Mouse (Mus musculus): ENCODE results near the gene Krt18. TPM values are rescaled to one million over a fixed set of nuclear protein-coding genes. Genes with fewer than 3 reads are reported as not detected.

The Krt18 gene
- polyA plus RNA-seq, 1 experiment from 2014 or later = 26.8 TPM

GRCm38 (mm10) chr15:102016096-102016495, 11.9 kb upstream of the Krt18 start:
- DNase-seq (ENCODE audit: low spot score) (no peak), ATAC-seq (ENCODE audit: insufficient number of reproducible peaks, low FRiP score, low TSS enrichment, low read depth) (no peak)
- Histone ChIP-seq H3K4me1 (ENCODE audit: control insufficient read depth, insufficient read depth, low read length) (no peaks in the 10 kb centered on the region), H3K27me3 (ENCODE audit: control insufficient read depth, insufficient read depth, low read length) (no peaks in the 10 kb centered on the region), H3K9ac (ENCODE audit: low read length) (no peak overlapping the region), H3K36me3 (ENCODE audit: control insufficient read depth, insufficient read depth, low read length) (no peaks in the 10 kb centered on the region), H3K9me3 (ENCODE audit: control insufficient read depth, low read length) (no peaks in the 10 kb centered on the region), H3K4me3 (ENCODE audit: low read depth, low read length) (no peak overlapping the region), H3K27ac (replicated peaks; ENCODE audit: low read depth, low read length) (no peak overlapping the region), H3K4me2 (ENCODE audit: low read depth, severe bottlenecking) (no peak overlapping the region)
- 3% methylated on average over 3 of the region's 3 CpGs for WGBS

GRCm38 (mm10) chr15:102016787-102017186, 11.2 kb upstream of the Krt18 start:
- H3K27me3 ChIP-seq (ENCODE audit: control insufficient read depth, insufficient read depth, low read length) = no peaks in the 10 kb centered on the region
- ATAC-seq (ENCODE audit: insufficient number of reproducible peaks, low FRiP score, low TSS enrichment, low read depth) (no peak), DNase-seq (ENCODE audit: low spot score) (no peak)
- H3K9ac ChIP-seq (ENCODE audit: low read length) = no peak overlapping the region
- no peaks in the 10 kb centered on the region for H3K9me3 ChIP-seq (ENCODE audit: control insufficient read depth, low read length)
- 11% methylated on average over 7 of the region's 7 CpGs for WGBS
- no peaks in the 10 kb centered on the region for H3K36me3 ChIP-seq (ENCODE audit: control insufficient read depth, insufficient read depth, low read length)
- no peak overlapping the region for H3K4me2 ChIP-seq (ENCODE audit: low read depth, severe bottlenecking)
- no peak overlapping the region for H3K4me3 ChIP-seq (ENCODE audit: low read depth, low read length)
- H3K27ac ChIP-seq (replicated peaks; ENCODE audit: low read depth, low read length) = no peak overlapping the region
- H3K4me1 ChIP-seq (ENCODE audit: control insufficient read depth, insufficient read depth, low read length) = no peaks in the 10 kb centered on the region

GRCm38 (mm10) chr15:102017918-102018463, 10.0 kb upstream of the Krt18 start:
- ATAC-seq (ENCODE audit: insufficient number of reproducible peaks, low FRiP score, low TSS enrichment, low read depth) (no peak), DNase-seq (ENCODE audit: low spot score) (peak; percentile 48)

GRCm38 (mm10) chr15:102022481-102022880, 5.5 kb upstream of the Krt18 start:
- Histone ChIP-seq H3K9ac (ENCODE audit: low read length) (no peak overlapping the region), H3K4me2 (ENCODE audit: low read depth, severe bottlenecking) (no peak overlapping the region), H3K27ac (replicated peaks; ENCODE audit: low read depth, low read length) (no peak overlapping the region), H3K4me3 (ENCODE audit: low read depth, low read length) (no peak overlapping the region), H3K27me3 (ENCODE audit: control insufficient read depth, insufficient read depth, low read length) (peaks cover 23% of the 10 kb centered on the region), H3K36me3 (ENCODE audit: control insufficient read depth, insufficient read depth, low read length) (no peaks in the 10 kb centered on the region), H3K9me3 (ENCODE audit: control insufficient read depth, low read length) (no peaks in the 10 kb centered on the region), H3K4me1 (ENCODE audit: control insufficient read depth, insufficient read depth, low read length) (peaks cover 7% of the 10 kb centered on the region)
- 23% methylated on average over 8 of the region's 8 CpGs for whole genome bisulfite sequencing
- DNase-seq (ENCODE audit: low spot score) (no peak), ATAC-seq (ENCODE audit: insufficient number of reproducible peaks, low FRiP score, low TSS enrichment, low read depth) (no peak)

More at GRCm38 (mm10) chr15:102017918-102018463, 10.0 kb upstream of the Krt18 start:
- Histone ChIP-seq H3K4me2 (ENCODE audit: low read depth, severe bottlenecking) (no peak overlapping the region), H3K36me3 (ENCODE audit: control insufficient read depth, insufficient read depth, low read length) (no peaks in the 10 kb centered on the region), H3K27ac (replicated peaks; ENCODE audit: low read depth, low read length) (no peak overlapping the region), H3K9ac (ENCODE audit: low read length) (no peak overlapping the region), H3K4me1 (ENCODE audit: control insufficient read depth, insufficient read depth, low read length) (no peaks in the 10 kb centered on the region), H3K4me3 (ENCODE audit: low read depth, low read length) (no peak overlapping the region), H3K27me3 (ENCODE audit: control insufficient read depth, insufficient read depth, low read length) (no peaks in the 10 kb centered on the region), H3K9me3 (ENCODE audit: control insufficient read depth, low read length) (no peaks in the 10 kb centered on the region)
- WGBS = 15% methylated on average over 7 of the region's 7 CpGs

GRCm38 (mm10) chr15:102023888-102024287, 4.1 kb upstream of the Krt18 start:
- Histone ChIP-seq H3K27ac (replicated peaks; ENCODE audit: low read depth, low read length) (no peak overlapping the region), H3K36me3 (ENCODE audit: control insufficient read depth, insufficient read depth, low read length) (no peaks in the 10 kb centered on the region), H3K4me1 (ENCODE audit: control insufficient read depth, insufficient read depth, low read length) (peaks cover 16% of the 10 kb centered on the region), H3K9me3 (ENCODE audit: control insufficient read depth, low read length) (no peaks in the 10 kb centered on the region), H3K4me2 (ENCODE audit: low read depth, severe bottlenecking) (no peak overlapping the region), H3K9ac (ENCODE audit: low read length) (no peak overlapping the region), H3K27me3 (ENCODE audit: control insufficient read depth, insufficient read depth, low read length) (peaks cover 29% of the 10 kb centered on the region), H3K4me3 (ENCODE audit: low read depth, low read length) (no peak overlapping the region)
- 72% methylated on average over 8 of the region's 8 CpGs for WGBS
- DNase-seq (ENCODE audit: low spot score) = no peak
- ATAC-seq (ENCODE audit: insufficient number of reproducible peaks, low FRiP score, low TSS enrichment, low read depth) = no peak

- ATAC-seq (ENCODE audit: insufficient number of reproducible peaks, low FRiP score, low TSS enrichment, low read depth) (no peak), DNase-seq (ENCODE audit: low spot score) (peak; percentile 56)
- Histone ChIP-seq H3K4me1 (ENCODE audit: control insufficient read depth, insufficient read depth, low read length) (peaks cover 16% of the 10 kb centered on the region), H3K9me3 (ENCODE audit: control insufficient read depth, low read length) (no peaks in the 10 kb centered on the region), H3K4me2 (ENCODE audit: low read depth, severe bottlenecking) (peak overlapping the region; percentile 27), H3K27me3 (ENCODE audit: control insufficient read depth, insufficient read depth, low read length) (peaks cover 29% of the 10 kb centered on the region), H3K36me3 (ENCODE audit: control insufficient read depth, insufficient read depth, low read length) (no peaks in the 10 kb centered on the region), H3K27ac (replicated peaks; ENCODE audit: low read depth, low read length) (no peak overlapping the region), H3K4me3 (ENCODE audit: low read depth, low read length) (no peak overlapping the region), H3K9ac (ENCODE audit: low read length) (peak overlapping the region; percentile 45; the same call in 1 of the 2 replicates)
- 4% methylated on average over 21 of the region's 22 CpGs for WGBS
Observed at GRCm38 (mm10) chr15:102025136-102025872, 2.7 kb upstream of the Krt18 start.

- no peaks in the 10 kb centered on the region for H3K9me3 ChIP-seq (ENCODE audit: control insufficient read depth, low read length)
- H3K4me1 ChIP-seq (ENCODE audit: control insufficient read depth, insufficient read depth, low read length) = peaks cover 16% of the 10 kb centered on the region
- H3K27me3 ChIP-seq (ENCODE audit: control insufficient read depth, insufficient read depth, low read length) = peaks cover 29% of the 10 kb centered on the region
- H3K9ac ChIP-seq (ENCODE audit: low read length) = no peak overlapping the region
- H3K27ac ChIP-seq (replicated peaks; ENCODE audit: low read depth, low read length) = no peak overlapping the region
- ATAC-seq (ENCODE audit: insufficient number of reproducible peaks, low FRiP score, low TSS enrichment, low read depth) (no peak), DNase-seq (ENCODE audit: low spot score) (no peak)
- no peak overlapping the region for H3K4me2 ChIP-seq (ENCODE audit: low read depth, severe bottlenecking)
- 8% methylated on average over 12 of the region's 12 CpGs for WGBS
- H3K36me3 ChIP-seq (ENCODE audit: control insufficient read depth, insufficient read depth, low read length) = no peaks in the 10 kb centered on the region
- no peak overlapping the region for H3K4me3 ChIP-seq (ENCODE audit: low read depth, low read length)
Observed at GRCm38 (mm10) chr15:102026430-102026829, 1.6 kb upstream of the Krt18 start.

- no peak overlapping the region for H3K4me2 ChIP-seq (ENCODE audit: low read depth, severe bottlenecking)
- no peak overlapping the region for H3K27ac ChIP-seq (replicated peaks; ENCODE audit: low read depth, low read length)
- DNase-seq (ENCODE audit: low spot score) = no peak
- no peaks in the 10 kb centered on the region for H3K36me3 ChIP-seq (ENCODE audit: control insufficient read depth, insufficient read depth, low read length)
- H3K9me3 ChIP-seq (ENCODE audit: control insufficient read depth, low read length) = no peaks in the 10 kb centered on the region
- WGBS = 67% methylated on average over 16 of the region's 16 CpGs
- H3K4me3 ChIP-seq (ENCODE audit: low read depth, low read length) = no peak overlapping the region
- no peak overlapping the region for H3K9ac ChIP-seq (ENCODE audit: low read length)
- no peak for ATAC-seq (ENCODE audit: insufficient number of reproducible peaks, low FRiP score, low TSS enrichment, low read depth)
- no peaks in the 10 kb centered on the region for H3K27me3 ChIP-seq (ENCODE audit: control insufficient read depth, insufficient read depth, low read length)
- no peaks in the 10 kb centered on the region for H3K4me1 ChIP-seq (ENCODE audit: control insufficient read depth, insufficient read depth, low read length)
Observed at GRCm38 (mm10) chr15:102034121-102035053, 6.4 kb downstream of the Krt18 start.
